Mouse (Mus musculus) olfactory bulb, adult 2 months (tissue): ENCODE measurements around the gene Ccdc102a. TPM values are rescaled to one million over a fixed set of nuclear protein-coding genes. Genes with fewer than 3 reads are reported as not detected.

ENCODE experiments used
- H3K27ac ChIP-seq: fragments of 200-500 bp; 2 replicates; pipeline ENCODE4 v1.5.1; 2012; ENCODE audit warnings: low read depth, low read length; ENCODE audit not compliant: insufficient read depth
- H3K4me1 ChIP-seq: fragments of 200-500 bp; 2 replicates; pipeline ENCODE4 v1.6.1; 2012; ENCODE audit warnings: low read length; ENCODE audit not compliant: control insufficient read depth, insufficient read depth
- H3K4me3 ChIP-seq: fragments of 200-500 bp; 2 replicates; pipeline ENCODE4 v1.5.1; 2012; ENCODE audit warnings: mild to moderate bottlenecking, low read depth, low read length, moderate library complexity; ENCODE audit not compliant: insufficient read depth
- CTCF ChIP-seq: fragments of 200-500 bp; IDR thresholded peaks from 2 replicates; pipeline ENCODE4 v1.5.1; 2012; ENCODE audit warnings: low read depth, mild to moderate bottlenecking, low read length, moderate library complexity; ENCODE audit not compliant: insufficient read depth
- POLR2A ChIP-seq: fragments of 200-500 bp; IDR thresholded peaks from 2 replicates; pipeline ENCODE4 v1.6.1; 2012; ENCODE audit warnings: mild to moderate bottlenecking, low read depth, low read length, moderate library complexity; ENCODE audit not compliant: insufficient read depth
- WGBS: fragments of 180-500 bp; shearing (Covaris S2); methylation state at CpG from one replicate; pipeline ENCODE4 v1.1.7; 2018; 5-methylcytosine and 5-hydroxymethylcytosine counted together
- polyA plus RNA-seq: library from polyadenylated mRNA; stranded (reverse); fragments of >200 nt; gene quantifications from 2 replicates; pipeline ENCODE4 v1.2.4, GENCODE M21; 2012; ENCODE audit warnings: low replicate concordance; ENCODE audit not compliant: missing spikeins, insufficient read depth, insufficient read length

Ccdc102a gene
- polyA plus RNA-seq, 1 experiment, result not detected

DNA sequence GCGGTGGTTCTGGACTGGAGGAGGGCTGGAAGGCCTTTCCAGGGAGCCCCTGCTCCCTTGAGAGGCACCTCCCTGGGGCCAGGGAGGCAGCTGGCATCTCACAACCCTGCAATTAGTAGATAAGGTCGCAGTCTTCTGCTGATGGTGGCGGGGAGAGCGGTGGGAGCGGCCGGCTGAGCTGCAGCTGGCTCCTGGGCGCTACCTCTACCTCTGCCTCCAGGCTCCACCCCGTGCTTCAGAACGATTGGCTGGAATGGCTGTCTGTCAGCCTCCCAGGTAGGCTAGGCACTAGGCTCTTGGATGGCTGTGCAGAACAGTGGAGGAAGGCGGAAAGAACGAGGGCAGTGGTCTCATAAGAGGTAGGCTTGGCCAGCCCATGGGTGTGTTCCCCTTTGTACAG, 18.6 kb downstream of the Ccdc102a start:
- Histone ChIP-seq H3K27ac (no peak overlapping the region), H3K4me3 (no peak overlapping the region), H3K4me1 (peaks cover 24% of the 10 kb centered on the region)
- TF ChIP-seq POLR2A, result no peak
- no peak for TF ChIP-seq CTCF
- 16% methylated on average over 11 of the region's 11 CpGs for WGBS

DNA sequence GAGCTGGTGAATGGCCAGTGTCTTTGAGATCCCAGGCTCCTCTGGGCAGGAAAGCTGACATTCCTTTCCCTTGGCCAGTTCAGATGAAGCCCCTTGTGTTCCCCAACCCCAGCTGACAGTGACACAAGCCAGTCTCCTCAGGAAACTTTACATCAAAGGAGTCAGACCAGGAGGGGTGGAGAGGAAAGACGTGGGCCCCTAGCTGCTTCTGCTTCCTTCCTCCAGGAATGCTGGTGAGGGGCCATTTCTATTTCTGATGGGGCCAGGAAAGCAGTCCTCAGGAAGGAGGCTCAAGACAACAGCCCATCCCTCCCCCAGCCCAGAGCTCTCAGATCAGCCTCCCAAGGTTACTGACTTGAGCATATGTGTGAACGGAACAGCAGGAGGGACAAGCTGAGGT, 25.0 kb downstream of the Ccdc102a start:
- no peak overlapping the region for H3K4me3 ChIP-seq
- WGBS, result 67% methylated on average over 2 of the region's 2 CpGs
- H3K27ac ChIP-seq, result no peak overlapping the region
- no peak for TF ChIP-seq CTCF
- TF ChIP-seq POLR2A, result no peak
- peaks cover 6% of the 10 kb centered on the region; the same call in 1 of the 2 replicates for H3K4me1 ChIP-seq

DNA sequence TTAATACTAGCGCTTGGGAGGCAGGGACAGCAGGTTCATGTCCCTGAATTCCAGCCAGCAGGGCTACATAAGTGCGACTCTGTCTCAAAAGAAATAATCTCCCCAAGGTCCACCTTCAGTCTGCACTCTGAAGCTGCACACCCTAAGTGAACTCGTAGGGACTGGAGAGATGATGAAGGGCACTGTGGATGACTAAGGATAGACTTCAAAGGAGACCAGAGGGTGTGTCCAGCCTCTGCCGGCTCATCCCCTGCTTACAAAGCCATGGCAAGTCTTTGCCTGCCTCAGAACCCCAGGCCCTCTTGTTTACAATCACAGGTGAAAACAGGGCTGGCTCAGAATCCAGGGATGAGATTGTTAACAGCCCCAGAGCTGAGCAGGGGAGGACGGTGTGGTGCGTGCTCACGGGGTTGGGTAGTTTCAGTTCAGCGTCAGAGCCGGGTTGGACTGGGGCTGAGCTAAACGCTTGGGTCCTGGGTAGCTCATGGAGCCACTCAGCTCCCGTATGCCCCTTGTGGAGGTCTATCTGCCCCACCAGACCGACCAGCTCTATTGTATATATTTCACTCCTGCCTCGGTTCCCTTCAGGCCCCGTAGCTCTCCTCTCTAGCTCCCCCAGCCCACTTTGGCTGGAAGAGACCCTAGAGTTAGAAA, 29.4 kb downstream of the Ccdc102a start:
- TF ChIP-seq CTCF, result no peak
- TF ChIP-seq POLR2A, result no peak
- H3K4me3 ChIP-seq, result no peak overlapping the region
- 46% methylated on average over 14 of the region's 14 CpGs for WGBS
- no peak overlapping the region for H3K27ac ChIP-seq
- 0 out of 2 replicates have a peak, but pooled peaks cover 2% of the 10 kb centered on the region for H3K4me1 ChIP-seq

DNA sequence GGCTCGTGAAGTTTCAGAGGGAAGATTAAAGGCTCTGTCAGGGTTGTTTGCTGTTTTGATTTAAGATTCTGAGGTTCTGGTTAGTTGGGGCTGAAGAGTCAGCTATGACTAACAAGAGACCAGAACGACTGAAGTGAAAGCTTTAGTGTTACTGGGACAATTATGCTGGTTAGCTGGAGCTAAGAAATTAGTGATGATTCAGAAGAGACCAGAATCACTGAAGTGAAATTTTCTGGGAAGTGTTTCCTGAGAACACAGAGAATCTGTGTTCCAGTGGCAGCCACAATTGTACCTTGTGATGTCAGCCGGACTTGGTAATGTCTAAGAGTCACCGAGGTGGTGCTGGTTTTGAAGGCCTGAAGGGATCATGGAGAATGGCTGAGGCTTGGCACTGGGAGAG, 37.2 kb downstream of the Ccdc102a start:
- TF ChIP-seq CTCF (no peak), POLR2A (no peak)
- 43% methylated on average over 4 of the region's 4 CpGs for WGBS
- no peak overlapping the region for H3K4me3 ChIP-seq

DNA sequence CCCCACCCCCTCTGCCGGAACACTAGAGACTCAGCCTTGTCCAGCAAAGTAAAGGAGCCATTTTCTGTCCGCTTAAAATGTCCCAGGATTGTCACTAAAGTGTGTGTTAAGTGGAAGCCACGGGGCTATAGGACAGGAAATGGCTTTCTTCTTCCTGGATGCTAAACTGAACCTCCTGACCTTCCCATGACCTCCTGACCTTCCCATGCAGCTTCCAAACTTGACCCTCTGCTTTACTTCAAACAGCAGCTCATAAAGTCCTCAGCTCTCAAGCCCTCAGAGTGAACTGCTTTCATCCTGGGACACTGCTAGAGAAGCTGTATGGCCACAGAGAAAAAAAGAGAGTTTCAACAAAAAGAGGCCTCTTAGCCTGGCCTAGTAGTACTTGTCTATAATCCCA, 41.1 kb downstream of the Ccdc102a start:
- WGBS, result 64% methylated on average over 3 of the region's 3 CpGs
- TF ChIP-seq CTCF (no peak), POLR2A (no peak)
- H3K4me3 ChIP-seq, result no peak overlapping the region
- no peak overlapping the region for H3K27ac ChIP-seq
- H3K4me1 ChIP-seq, result peaks cover 19% of the 10 kb centered on the region

More for the DNA sequence above, 37.2 kb downstream of the Ccdc102a start:
- Histone ChIP-seq H3K4me1 (peaks cover 8% of the 10 kb centered on the region), H3K27ac (no peak overlapping the region)

DNA sequence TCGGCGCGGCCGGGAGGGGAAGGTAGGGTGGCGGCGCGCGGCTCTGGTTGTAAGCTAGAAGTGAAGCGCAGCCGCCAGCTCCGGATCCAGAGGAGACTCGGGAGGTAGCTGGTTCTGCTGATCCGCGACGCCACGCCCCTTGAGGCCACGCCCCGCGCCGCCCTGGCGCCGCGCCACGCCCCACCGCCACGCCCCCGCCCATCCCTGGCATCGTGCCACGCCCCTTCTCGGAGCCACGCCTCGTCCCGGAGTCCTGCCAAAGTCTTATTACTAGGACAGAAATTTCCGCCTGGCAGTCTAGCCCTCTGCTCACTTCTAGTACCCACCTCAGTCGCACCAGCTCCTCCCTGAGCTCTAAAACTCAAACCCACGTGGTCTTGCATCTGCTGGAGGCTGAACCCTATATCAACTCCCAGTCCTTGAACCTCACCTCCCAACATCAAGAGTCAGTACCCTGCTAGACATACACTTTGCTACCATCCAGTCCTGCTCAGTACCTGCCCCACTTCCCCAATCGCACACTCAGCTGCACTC, 41.6 kb downstream of the Ccdc102a start, which contains the start of gene Dok4:
Dok4 (minus strand) TSS at position 134 of the 534 bp plus-strand sequence.
- peaks cover 23% of the 10 kb centered on the region for H3K4me1 ChIP-seq
- TF ChIP-seq POLR2A (no peak), CTCF (no peak)
- WGBS, result 2% methylated on average over 37 of the region's 37 CpGs
- H3K4me3 ChIP-seq, result peak within 1 kb of the TSS; percentile 60
- no peak within 1 kb of the TSS for H3K27ac ChIP-seq

DNA sequence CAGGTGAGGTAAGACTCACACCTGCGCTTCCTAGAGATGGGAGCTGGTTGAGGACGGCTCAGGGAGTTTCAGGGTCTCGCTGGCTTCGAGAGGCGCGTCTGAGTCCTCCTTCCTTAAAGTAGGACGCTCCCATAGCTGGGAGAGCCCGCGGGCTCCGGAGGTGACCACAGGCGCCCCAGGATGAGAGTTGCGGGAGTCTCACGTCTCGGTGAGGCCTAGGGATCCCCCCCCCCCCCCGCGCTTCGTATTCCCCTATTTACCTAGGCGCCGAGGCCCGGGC, 42.1 kb downstream of the Ccdc102a start:
- Histone ChIP-seq H3K27ac (no peak overlapping the region), H3K4me3 (peak overlapping the region; percentile 60), H3K4me1 (peaks cover 27% of the 10 kb centered on the region)
- 1% methylated on average over 19 of the region's 20 CpGs for WGBS
- TF ChIP-seq POLR2A, result no peak
- TF ChIP-seq CTCF, result no peak

DNA sequence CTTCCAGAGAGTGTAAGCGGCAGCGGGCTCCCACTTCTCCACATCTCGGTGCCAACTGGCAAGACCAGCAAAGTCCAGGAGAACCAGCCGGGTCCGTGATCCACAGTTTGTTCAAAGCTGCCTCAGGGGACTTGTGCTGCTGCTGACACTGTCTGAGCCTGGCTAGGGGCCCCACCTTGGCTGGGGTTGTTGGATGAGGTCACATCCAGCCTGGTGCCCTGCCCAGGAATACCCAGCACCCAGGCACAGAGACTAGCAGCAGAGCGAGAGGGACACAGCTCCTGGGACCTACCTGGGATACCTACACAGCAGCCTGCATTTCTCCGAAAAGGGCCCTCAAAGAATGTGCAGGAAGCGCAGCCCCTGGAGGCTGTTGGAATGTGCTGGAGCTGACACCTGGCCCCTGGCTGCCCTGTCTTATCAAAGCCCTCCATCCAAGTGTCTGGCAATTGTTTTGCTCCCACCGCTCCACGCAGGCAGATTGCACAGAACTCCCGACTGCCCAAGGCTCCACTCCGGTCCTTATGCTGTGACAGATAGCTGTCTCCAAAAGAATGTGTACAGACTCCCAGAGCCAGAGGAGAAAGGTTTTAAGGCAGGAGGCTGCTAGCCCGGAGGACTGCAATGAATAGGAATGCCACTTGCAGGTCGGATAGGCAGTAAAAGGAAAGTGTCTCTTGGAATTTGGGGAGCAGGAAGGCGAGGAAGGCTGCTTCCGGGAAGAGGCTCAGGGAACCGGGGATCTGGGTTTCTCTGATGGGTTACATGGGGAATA, 42.6 kb downstream of the Ccdc102a start:
- no peak overlapping the region for H3K27ac ChIP-seq
- TF ChIP-seq CTCF, result no peak
- no peak for TF ChIP-seq POLR2A
- 20% methylated on average over 17 of the region's 17 CpGs for WGBS
- peaks cover 33% of the 10 kb centered on the region for H3K4me1 ChIP-seq
- H3K4me3 ChIP-seq, result peak overlapping the region; percentile 60

DNA sequence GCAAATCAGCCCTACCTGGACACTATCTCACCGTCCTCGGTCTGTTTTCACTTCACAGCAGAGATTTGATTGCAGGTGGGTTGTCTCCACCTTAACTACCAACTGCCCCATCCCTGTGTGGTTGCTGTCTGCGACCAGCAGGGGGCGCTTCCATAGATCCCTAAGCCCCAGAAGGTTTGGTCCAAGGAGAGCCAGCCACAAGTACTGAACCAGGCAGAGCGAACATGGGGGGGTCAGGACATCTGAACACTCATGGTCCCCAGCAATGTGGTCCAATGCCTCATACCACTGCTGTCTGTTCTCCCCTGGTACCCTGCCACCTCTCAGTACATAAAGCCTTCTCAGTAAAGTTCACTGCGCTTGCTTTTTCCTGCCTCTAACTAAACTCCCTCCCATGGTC, 43.5 kb downstream of the Ccdc102a start:
- no peak overlapping the region for H3K27ac ChIP-seq
- peaks cover 42% of the 10 kb centered on the region for H3K4me1 ChIP-seq
- no peak for TF ChIP-seq POLR2A
- TF ChIP-seq CTCF, result peak; percentile 71
- H3K4me3 ChIP-seq, result no peak overlapping the region
- 11% methylated on average over 6 of the region's 6 CpGs for WGBS
